Mouse (Mus musculus) liver, postnatal 0 days (tissue): ENCODE data around the gene H2-DMb1.

Experiments
- CTCF ChIP-seq: sonication (generic); IDR thresholded peaks from 2 replicates; pipeline ENCODE4 v1.5.1; 2016; ENCODE audit warnings: antibody characterized with exemption, low read depth
- EP300 ChIP-seq: IDR thresholded peaks from 2 replicates; pipeline ENCODE4 v1.6.1; 2016; ENCODE audit warnings: antibody characterized with exemption, low read depth, mild to moderate bottlenecking

DNA sequence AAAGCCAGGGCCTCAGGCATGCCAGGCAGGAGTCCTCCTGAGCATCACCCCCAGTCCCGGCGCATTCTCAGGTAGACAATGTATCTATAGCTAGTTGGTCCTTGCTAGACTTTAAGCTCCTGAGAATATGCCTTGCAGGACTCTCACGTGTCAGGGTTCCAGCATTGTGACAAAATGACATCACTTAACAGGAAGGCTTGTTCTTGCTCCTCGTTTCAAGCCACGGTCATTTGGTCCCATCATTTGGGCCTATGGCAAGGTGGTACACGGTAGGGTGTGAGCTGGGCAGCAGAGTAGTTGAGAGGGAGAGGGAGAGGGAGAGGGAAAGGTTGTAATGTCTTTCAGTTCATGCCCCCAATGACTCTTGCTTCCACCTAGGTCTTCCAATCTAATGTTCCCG lies 21.0 kb upstream of the H2-DMb1 start:
- TF ChIP-seq CTCF (no peak), EP300 (no peak)
